In genomic region chr17:28500465-28500864, GRCm38 (mm10) we compare ENCODE assay signal across 29 mouse cellular contexts. TPM values are rescaled to one million over a fixed set of nuclear protein-coding genes. Genes with fewer than 3 reads are reported as not detected.
"Had no signal": no experiment of that assay in that cellular context is flagged by ENCODE, and none has a peak within 500 bp of the region (broad histone marks: within the 10 kb centered on the region; RNA-seq: fewer than 3 reads in every experiment).

No protein-coding gene starts in this region.

- H3K4me2 ChIP-seq: limb, embryonic 13.5 days; liver, embryonic 12.5 days; liver, embryonic 15.5 days; lung, embryonic 15.5 days; midbrain, embryonic 12.5 days; midbrain, embryonic 15.5 days; neural tube, embryonic 13.5 days had no signal

- DNase-seq: layer of hippocampus, adult 9-11 months; liver; lung, adult 18-20 months; lung, postnatal 10 days; lung, postnatal 36 days; retina, postnatal 1 day; right cerebral cortex, postnatal 25 days; spleen, adult 18-20 months; thymus, adult 18-20 months; thymus, postnatal 36 days had no signal

- H3K27ac ChIP-seq: kidney, postnatal 0 days; layer of hippocampus, adult 2 months; limb, embryonic 10.5 days; limb, embryonic 13.5 days; liver, embryonic 12.5 days; liver, embryonic 15.5 days; lung, embryonic 15.5 days; midbrain, embryonic 12.5 days; midbrain, embryonic 15.5 days; neural tube, embryonic 13.5 days had no signal

- H3K27me3 ChIP-seq: limb, embryonic 13.5 days; liver, embryonic 12.5 days; liver, embryonic 15.5 days; lung, embryonic 15.5 days; midbrain, embryonic 12.5 days; midbrain, embryonic 15.5 days; neural tube, embryonic 13.5 days had no signal

- H3K9me3 ChIP-seq: limb, embryonic 10.5 days; liver, embryonic 12.5 days; liver, embryonic 15.5 days; lung, embryonic 15.5 days; midbrain, embryonic 15.5 days had no signal

- H3K9ac ChIP-seq: limb, embryonic 13.5 days; liver, embryonic 12.5 days; liver, embryonic 15.5 days; lung, embryonic 15.5 days; midbrain, embryonic 12.5 days; midbrain, embryonic 15.5 days; neural tube, embryonic 13.5 days had no signal

- H3K4me3 ChIP-seq: layer of hippocampus, adult 2 months; limb, embryonic 10.5 days; limb, embryonic 13.5 days; liver, embryonic 12.5 days; liver, embryonic 15.5 days; lung, embryonic 15.5 days; megakaryocyte, embryonic 14.5 days; midbrain, embryonic 12.5 days; midbrain, embryonic 15.5 days; neural tube, embryonic 13.5 days had no signal

- H3K36me3 ChIP-seq: limb, embryonic 10.5 days; limb, embryonic 13.5 days; liver, embryonic 12.5 days; liver, embryonic 15.5 days; lung, embryonic 15.5 days; midbrain, embryonic 12.5 days; midbrain, embryonic 15.5 days; neural tube, embryonic 13.5 days had no signal

- H3K4me1 ChIP-seq: limb, embryonic 13.5 days; liver, embryonic 15.5 days; lung, embryonic 15.5 days; midbrain, embryonic 12.5 days; midbrain, embryonic 15.5 days; neural tube, embryonic 13.5 days had no signal

- ATAC-seq: liver, embryonic 12.5 days; midbrain, embryonic 15.5 days had no signal

RNA-seq across cellular contexts. Expression of gene Armc12, which starts 30.1 kb away (rescaled TPM):
- total RNA-seq: layer of hippocampus, adult 2 months; layer of hippocampus, postnatal 25 days; left cerebral cortex, adult 18-20 months; left cerebral cortex, postnatal 25 days; neutrophil, adult 5-6 weeks had no signal
- polyA plus RNA-seq: kidney, embryonic 14.5 days; kidney, postnatal 0 days; large intestine, adult 2 months; limb, embryonic 10.5 days; limb, embryonic 13.5 days; liver, embryonic 12.5 days; liver, embryonic 15.5 days; lung, embryonic 15.5 days; midbrain, embryonic 12.5 days; midbrain, embryonic 15.5 days; neural tube, embryonic 13.5 days; stomach, embryonic 16.5 days had no signal

RNA-seq across cellular contexts. Expression of gene Clpsl2, which starts 48.7 kb away (rescaled TPM):
- total RNA-seq: layer of hippocampus, adult 2 months; layer of hippocampus, postnatal 25 days; left cerebral cortex, adult 18-20 months; left cerebral cortex, postnatal 25 days; neutrophil, adult 5-6 weeks had no signal
- polyA plus RNA-seq: kidney, embryonic 14.5 days; kidney, postnatal 0 days; large intestine, adult 2 months; limb, embryonic 10.5 days; limb, embryonic 13.5 days; liver, embryonic 12.5 days; liver, embryonic 15.5 days; lung, embryonic 15.5 days; midbrain, embryonic 12.5 days; midbrain, embryonic 15.5 days; neural tube, embryonic 13.5 days; stomach, embryonic 16.5 days; testis, adult 2 months had no signal
